Mouse (Mus musculus) kidney, adult 2 months (tissue): ENCODE data around the gene Bcl2l15. TPM values are rescaled to one million over a fixed set of nuclear protein-coding genes. Genes with fewer than 3 reads are reported as not detected.

Experiments
- DNase-seq: peaks from one replicate; pipeline ENCODE4 v3.0.0; 2021
- H3K27ac ChIP-seq: fragments of 200-500 bp; 2 replicates; pipeline ENCODE4 v1.5.1; 2012; ENCODE audit warnings: low read depth, low read length, control low read depth, inconsistent platforms; ENCODE audit not compliant: insufficient read depth
- H3K27me3 ChIP-seq: fragments of 200-500 bp; replicated peaks from 2 replicates; pipeline ENCODE4 v1.6.1; 2012; ENCODE audit warnings: mild to moderate bottlenecking, moderate library complexity, low read length, inconsistent platforms; ENCODE audit not compliant: control insufficient read depth, insufficient read depth
- H3K36me3 ChIP-seq: fragments of 200-500 bp; 2 replicates; pipeline ENCODE4 v1.6.1; 2012; ENCODE audit warnings: mild to moderate bottlenecking, moderate library complexity, low read length, inconsistent platforms; ENCODE audit not compliant: control insufficient read depth, insufficient read depth
- H3K4me1 ChIP-seq: fragments of 200-500 bp; 2 replicates; pipeline ENCODE4 v1.6.1; 2011; ENCODE audit warnings: low read length; ENCODE audit not compliant: control insufficient read depth, insufficient read depth
- H3K4me3 ChIP-seq: fragments of 200-500 bp; 2 replicates; pipeline ENCODE4 v1.5.1; 2011; ENCODE audit warnings: mild to moderate bottlenecking, low read depth, low read length, control low read depth; ENCODE audit not compliant: insufficient read depth
- CTCF ChIP-seq: fragments of 200-500 bp; conservative IDR thresholded peaks from 2 replicates; pipeline ENCODE4 v1.5.1; 2011; ENCODE audit warnings: low read depth, mild to moderate bottlenecking, control low read depth, low read length, moderate library complexity, mixed read lengths; ENCODE audit not compliant: insufficient read depth, insufficient read length
- POLR2A ChIP-seq: fragments of 200-500 bp; IDR thresholded peaks from one replicate; pipeline ENCODE4 v1.6.1; 2011; ENCODE audit warnings: low read depth, low read length, control low read depth
- WGBS: fragments of 180-500 bp; shearing (Covaris S2); methylation state at CpG from one replicate; pipeline ENCODE4 v1.1.7; 2018; 5-methylcytosine and 5-hydroxymethylcytosine counted together
- polyA plus RNA-seq: library from polyadenylated mRNA; depleted of rRNA; stranded (reverse); fragments of >200 nt; gene quantifications from 2 replicates; pipeline ENCODE4 v1.2.3, GENCODE M21; 2012; rRNA removed

Bcl2l15 gene
- polyA plus RNA-seq, 1 experiment: 0.17 TPM

- no peaks in the 10 kb centered on the region for H3K27me3 ChIP-seq
- H3K36me3 ChIP-seq: no peaks in the 10 kb centered on the region
- H3K4me3 ChIP-seq: no peak overlapping the region
- no peak for DNase-seq
- H3K4me1 ChIP-seq: 0 out of 2 replicates have a peak, but pooled peaks cover 2% of the 10 kb centered on the region
- 82% methylated on average over 4 of the region's 4 CpGs for WGBS
- TF ChIP-seq CTCF (no peak), POLR2A (no peak)
- no peak overlapping the region for H3K27ac ChIP-seq
These were observed 35.6 kb downstream of the Bcl2l15 start for GRCm38 (mm10) chr3:103868008-103868407.

- DNase-seq: no peak
- Histone ChIP-seq H3K4me1 (no peaks in the 10 kb centered on the region), H3K4me3 (no peak overlapping the region), H3K27me3 (no peaks in the 10 kb centered on the region), H3K27ac (no peak overlapping the region), H3K36me3 (no peaks in the 10 kb centered on the region)
- WGBS: 42% methylated on average over 3 of the region's 3 CpGs
- no peak for TF ChIP-seq CTCF
- no peak for TF ChIP-seq POLR2A
These were observed 40.3 kb downstream of the Bcl2l15 start for GRCm38 (mm10) chr3:103872663-103873098.

- no peak for TF ChIP-seq POLR2A
- TF ChIP-seq CTCF: no peak
- no peak for DNase-seq
- 74% methylated on average over 7 of the region's 7 CpGs for WGBS
- Histone ChIP-seq H3K4me3 (no peak overlapping the region), H3K4me1 (no peaks in the 10 kb centered on the region), H3K36me3 (no peaks in the 10 kb centered on the region), H3K27ac (no peak overlapping the region), H3K27me3 (no peaks in the 10 kb centered on the region)
These were observed 41.9 kb downstream of the Bcl2l15 start for GRCm38 (mm10) chr3:103874329-103874728.

GRCm38 (mm10) chr3:103885946-103886345 is 53.5 kb downstream of the Bcl2l15 start:
- Histone ChIP-seq H3K36me3 (no peaks in the 10 kb centered on the region), H3K27ac (no peak overlapping the region), H3K27me3 (no peaks in the 10 kb centered on the region), H3K4me3 (no peak overlapping the region), H3K4me1 (no peaks in the 10 kb centered on the region)
- 51% methylated on average over 11 of the region's 11 CpGs for WGBS
- DNase-seq: no peak
- TF ChIP-seq CTCF (no peak), POLR2A (no peak)

GRCm38 (mm10) chr3:103887581-103887980 is 55.2 kb downstream of the Bcl2l15 start:
- Histone ChIP-seq H3K36me3 (no peaks in the 10 kb centered on the region), H3K4me3 (no peak overlapping the region), H3K4me1 (no peaks in the 10 kb centered on the region), H3K27me3 (no peaks in the 10 kb centered on the region), H3K27ac (no peak overlapping the region)
- 20% methylated on average over 3 of the region's 3 CpGs for WGBS
- 0 out of 2 replicates have a peak, but pooled peaks have one; percentile 17 for TF ChIP-seq CTCF
- no peak for TF ChIP-seq POLR2A
- peak; percentile 66 for DNase-seq

GRCm38 (mm10) chr3:103893374-103893773 is 61.0 kb downstream of the Bcl2l15 start:
- WGBS: 84% methylated on average over 3 of the region's 3 CpGs
- H3K36me3 ChIP-seq: no peaks in the 10 kb centered on the region
- H3K27me3 ChIP-seq: no peaks in the 10 kb centered on the region
- no peak for DNase-seq
- H3K4me1 ChIP-seq: no peaks in the 10 kb centered on the region
- no peak overlapping the region for H3K27ac ChIP-seq
- TF ChIP-seq POLR2A (no peak), CTCF (no peak)
- H3K4me3 ChIP-seq: no peak overlapping the region

Other genes starting within 250 kb of the Bcl2l15 start
- 0.05 TPM in 1 of 2 replicates, not detected in the other for gene Atg4a-ps, start 186.5 kb upstream of the Bcl2l15 start, polyA plus RNA-seq
- 30.0 and 31.7 TPM in 2 replicates for gene Olfml3, start 94.6 kb upstream of the Bcl2l15 start, polyA plus RNA-seq
- gene Gm10964, start 93.2 kb upstream of the Bcl2l15 start, polyA plus RNA-seq: not detected in 2 replicates
- 58.1 and 62.3 TPM in 2 replicates for gene Hipk1, start 41.0 kb upstream of the Bcl2l15 start, polyA plus RNA-seq
- 8.9 and 12.5 TPM in 2 replicates for gene Dclre1b, start 23.2 kb upstream of the Bcl2l15 start, polyA plus RNA-seq
- 13.8 and 15.7 TPM in 2 replicates for gene Ap4b1, start 23.1 kb upstream of the Bcl2l15 start, polyA plus RNA-seq
- gene Gm43064, start 23.0 kb upstream of the Bcl2l15 start, polyA plus RNA-seq: 0.14 TPM in 2 replicates
- gene Ptpn22, start 27.2 kb downstream of the Bcl2l15 start, polyA plus RNA-seq: 1.8 and 2.3 TPM in 2 replicates
- gene Rsbn1, start 81.5 kb downstream of the Bcl2l15 start, polyA plus RNA-seq: 2.4 and 2.5 TPM in 2 replicates
- 4.7 TPM in 2 replicates for gene Phtf1, start 135.5 kb downstream of the Bcl2l15 start, polyA plus RNA-seq